Mouse (Mus musculus): ENCODE data around the gene St5.

The St5 gene

GRCm38 (mm10) chr7:109480765-109481197 is 222.6 kb downstream of the St5 start:
- peak; percentile 29 to 33 for DNase-seq (ENCODE audit: low spot score in 2 of 2)

- DNase-seq (ENCODE audit: low spot score in 2 of 2): no peak
These were observed 225.5 kb downstream of the St5 start for GRCm38 (mm10) chr7:109477926-109478325.

Data from heart, adult 9 months (tissue).